Comparison of ENCODE assay signal across 14 mouse cellular contexts in the genomic region with DNA sequence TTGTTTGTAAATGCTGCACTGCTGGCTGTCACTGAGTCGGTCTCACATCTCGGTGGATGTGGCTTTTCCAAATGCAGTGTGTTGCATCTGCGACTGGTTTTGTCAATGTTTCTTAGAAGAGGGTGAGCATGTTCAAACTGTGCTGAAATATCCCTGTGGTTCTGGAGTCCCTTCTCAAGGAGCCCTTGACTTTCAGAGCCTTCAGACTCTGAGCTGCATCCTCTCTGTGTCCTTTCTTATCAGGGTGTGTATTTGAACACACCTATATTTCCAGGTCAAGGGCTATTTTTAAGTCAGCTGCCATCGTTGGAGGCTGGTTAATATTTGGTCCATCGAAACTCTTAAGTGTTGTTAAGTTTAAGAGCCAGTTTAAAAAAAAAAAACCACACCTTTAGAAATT. TPM values are rescaled to one million over a fixed set of nuclear protein-coding genes. Genes with fewer than 3 reads are reported as not detected.
DNase-seq lines count a peak whose midpoint lies in the region; ATAC-seq and TF ChIP-seq lines count a peak whose summit lies in the region.
"Had no signal": no experiment of that assay in that cellular context is flagged by ENCODE, and none has a peak within 500 bp of the region (broad histone marks: within the 10 kb centered on the region; RNA-seq: fewer than 3 reads in every experiment).

No protein-coding gene starts in this region.

- no peak for TF ChIP-seq POLR2A in cortical plate, adult 2 months (IDR thresholded peaks at IDR 0.05; ENCODE audit: extremely low read depth, insufficient read depth, low read length)

- H3K9ac ChIP-seq in limb, embryonic 12.5 days (replicated peaks), result no peak overlapping the region
- H3K9ac ChIP-seq: forebrain, embryonic 12.5 days; heart, embryonic 12.5 days had no signal

- no peaks in the 10 kb centered on the region for H3K36me3 ChIP-seq in E14TG2a.4 (ENCODE audit: insufficient read depth, low read length)
- H3K36me3 ChIP-seq in limb, embryonic 12.5 days, result no peaks in the 10 kb centered on the region
- H3K36me3 ChIP-seq: forebrain, embryonic 12.5 days; heart, embryonic 12.5 days had no signal

- H3K27me3 ChIP-seq in E14TG2a.4 (ENCODE audit: insufficient read depth, low read length), result peaks cover 42% of the 10 kb centered on the region
- peaks cover 82% of the 10 kb centered on the region for H3K27me3 ChIP-seq in limb, embryonic 12.5 days
- H3K27me3 ChIP-seq: CH12.LX had no signal

- no peak for ATAC-seq in limb, embryonic 12.5 days (ENCODE audit: insufficient number of reproducible peaks, insufficient read depth, low FRiP score, low TSS enrichment, low read depth)

- no peak for TF ChIP-seq CTCF in layer of hippocampus, adult 2 months (conservative IDR thresholded peaks at IDR 0.05)
- TF ChIP-seq CTCF in E14TG2a.4 (conservative IDR thresholded peaks at IDR 0.05; ENCODE audit: low read length), result no peak
- no peak for TF ChIP-seq CTCF in cortical plate, adult 2 months (IDR thresholded peaks at IDR 0.05; ENCODE audit: extremely low read depth, insufficient read depth, low read length)

- no peaks in the 10 kb centered on the region for H3K9me3 ChIP-seq in E14TG2a.4 (ENCODE audit: low read length)
- H3K9me3 ChIP-seq in limb, embryonic 12.5 days, result no peaks in the 10 kb centered on the region
- H3K9me3 ChIP-seq: forebrain, embryonic 12.5 days; heart, embryonic 12.5 days had no signal

- no peak for DNase-seq in layer of hippocampus, adult 2 months (ENCODE audit: low spot score in 2 of 2)
- no peak for DNase-seq in layer of hippocampus, postnatal 14 days (ENCODE audit: low spot score in 2 of 2)
- no peak for DNase-seq in frontal cortex, postnatal 36 days (ENCODE audit: low spot score in 2 of 2)
- no peak for DNase-seq in spleen, adult 12 weeks (ENCODE audit: low spot score)
- DNase-seq: adrenal gland, adult 2 months; gastrocnemius, postnatal 10 days had no signal

- peak overlapping the region; percentile 36 for H3K27ac ChIP-seq in layer of hippocampus, adult 2 months
- no peak overlapping the region for H3K27ac ChIP-seq in cortical plate, adult 2 months (ENCODE audit: insufficient read depth, low read length)
- no peak overlapping the region for H3K27ac ChIP-seq in limb, embryonic 12.5 days
- H3K27ac ChIP-seq: forebrain, embryonic 12.5 days had no signal

- peaks cover 65% of the 10 kb centered on the region for H3K4me1 ChIP-seq in E14TG2a.4 (replicated peaks; ENCODE audit: low read depth, low read length)
- H3K4me1 ChIP-seq in cortical plate, adult 2 months (ENCODE audit: control insufficient read depth, insufficient read depth, low read length), result peaks cover 3% of the 10 kb centered on the region; the same call in 1 of the 2 replicates
- peaks cover 9% of the 10 kb centered on the region for H3K4me1 ChIP-seq in limb, embryonic 12.5 days (replicated peaks)
- H3K4me1 ChIP-seq: heart, embryonic 12.5 days had no signal

- 0 out of 2 replicates have a peak overlapping the region, but pooled peaks have one; percentile 100 for H3K4me2 ChIP-seq in limb, embryonic 12.5 days
- H3K4me2 ChIP-seq: forebrain, embryonic 12.5 days; heart, embryonic 12.5 days; liver, embryonic 11.5 days had no signal

- peak overlapping the region; percentile 76 for H3K4me3 ChIP-seq in layer of hippocampus, adult 2 months
- peak overlapping the region; percentile 29; the same call in 1 of the 2 replicates for H3K4me3 ChIP-seq in E14TG2a.4 (replicated peaks; ENCODE audit: low read length)
- peak overlapping the region; percentile 79; the same call in 1 of the 2 replicates for H3K4me3 ChIP-seq in cortical plate, adult 2 months (ENCODE audit: insufficient read depth, low read length)
- no peak overlapping the region for H3K4me3 ChIP-seq in limb, embryonic 12.5 days (replicated peaks)
- H3K4me3 ChIP-seq: forebrain, embryonic 12.5 days; heart, embryonic 12.5 days had no signal

- WGBS in limb, embryonic 12.5 days, result 49% methylated on average over 5 of the region's 5 CpGs

RNA-seq across cellular contexts. Expression of gene Cds1, which starts 2.2 kb away (rescaled TPM):
- total RNA-seq in layer of hippocampus, adult 2 months (2021), result 10 to 100 TPM; 58.4 to 60.3 TPM
- 10 to 100 TPM; 57.2 to 58.8 TPM for total RNA-seq in layer of hippocampus, postnatal 14 days (2021)
- 74.6 and 77.6 TPM in 2 replicates for polyA plus RNA-seq in cortical plate, adult 2 months (2012; rRNA removed)
- polyA plus RNA-seq in limb, embryonic 12.5 days (2016; fragmentation: Nextera tagmentation; extraction: Ambion mirVana), result 0.92 and 1.6 TPM in 2 replicates
- total RNA-seq: CH12.LX; megakaryocyte-erythroid progenitor cell, adult 5-6 weeks had no signal
